In the genomic region with DNA sequence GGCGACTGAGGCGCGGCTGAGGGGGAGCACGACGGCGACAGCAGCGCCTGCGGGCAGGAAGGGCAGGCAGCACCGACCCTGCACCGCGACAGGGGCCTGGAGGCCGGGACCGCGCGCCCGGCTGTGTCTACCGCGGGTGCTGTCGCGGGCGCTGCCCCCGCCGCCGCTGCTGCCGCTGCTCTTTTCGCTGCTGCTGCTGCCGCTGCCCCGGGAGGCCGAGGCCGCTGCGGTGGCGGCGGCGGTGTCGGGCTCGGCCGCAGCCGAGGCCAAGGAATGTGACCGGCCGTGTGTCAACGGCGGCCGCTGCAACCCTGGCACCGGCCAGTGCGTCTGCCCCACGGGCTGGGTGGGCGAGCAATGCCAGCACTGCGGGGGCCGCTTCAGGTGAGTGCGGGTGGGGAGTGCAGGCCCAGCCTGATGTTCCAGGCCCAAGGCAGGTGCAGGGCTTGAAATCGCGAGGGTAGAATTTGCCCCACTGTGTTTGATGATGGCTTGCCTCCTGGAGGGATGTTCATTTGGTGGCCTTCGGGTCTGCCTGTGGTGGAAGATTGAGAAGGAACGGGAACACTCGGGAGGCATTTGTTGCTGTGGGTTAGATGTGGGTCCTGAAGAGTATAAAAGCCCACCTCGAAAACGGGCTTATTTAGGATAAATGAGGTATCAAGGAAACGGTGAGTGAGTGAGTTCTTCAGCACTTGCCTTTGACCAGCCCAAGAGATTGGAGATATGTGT, we compare ENCODE assay signal across 7 mouse cellular contexts. TPM values are rescaled to one million over a fixed set of nuclear protein-coding genes. Genes with fewer than 3 reads are reported as not detected.
DNase-seq lines count a peak whose midpoint lies in the region; ATAC-seq and TF ChIP-seq lines count a peak whose summit lies in the region.

No protein-coding gene starts in this region.

- no peak for TF ChIP-seq EP300 in stomach, postnatal 0 days (optimal IDR thresholded peaks at IDR 0.05)

- no peak for TF ChIP-seq CTCF in stomach, postnatal 0 days (IDR thresholded peaks at IDR 0.05; ENCODE audit: low read depth)

- H3K4me3 ChIP-seq in forebrain, embryonic 14.5 days (ENCODE audit: low read depth, low read length) = peak overlapping the region; percentile 99
- H3K4me3 ChIP-seq in stomach, postnatal 0 days (ENCODE audit: low read depth, low read length) = peak overlapping the region; percentile 96

- no peaks in the 10 kb centered on the region for H3K27me3 ChIP-seq in forebrain, embryonic 14.5 days (replicated peaks; ENCODE audit: control insufficient read depth, insufficient read depth, low read length)
- no peaks in the 10 kb centered on the region for H3K27me3 ChIP-seq in stomach, postnatal 0 days (ENCODE audit: control insufficient read depth, insufficient read depth, low read length)

- peak; percentile 59 for ATAC-seq in forebrain, embryonic 14.5 days
- ATAC-seq in stomach, postnatal 0 days (ENCODE audit: low FRiP score, low TSS enrichment) = peak; percentile 24

- DNase-seq in ovary, postnatal 14 days (ENCODE audit: low spot score) = peak; percentile 6
- no peak for DNase-seq in ovary, postnatal 36 days (ENCODE audit: low spot score)
- peak; percentile 44 for DNase-seq in brain, adult 2 months (ENCODE audit: low read depth, low spot score)
- peak; percentile 17 for DNase-seq in forebrain, embryonic 14.5 days (ENCODE audit: low spot score)
- peak; percentile 45 for DNase-seq in induced T-regulatory cell, adult 2 months (ENCODE audit: low read depth)
- DNase-seq in lung, postnatal 10 days = peak; percentile 26
- DNase-seq in stomach, postnatal 0 days (ENCODE audit: low spot score) = no peak

- peak overlapping the region; percentile 96 for H3K9ac ChIP-seq in forebrain, embryonic 14.5 days (ENCODE audit: low read length)
- H3K9ac ChIP-seq in stomach, postnatal 0 days (ENCODE audit: low read length) = peak overlapping the region; percentile 89

- H3K4me2 ChIP-seq in forebrain, embryonic 14.5 days (ENCODE audit: low read length) = peak overlapping the region; percentile 76
- peak overlapping the region; percentile 89 for H3K4me2 ChIP-seq in stomach, postnatal 0 days (replicated peaks; ENCODE audit: low read depth)

- no peaks in the 10 kb centered on the region for H3K36me3 ChIP-seq in forebrain, embryonic 14.5 days (ENCODE audit: control insufficient read depth, insufficient read depth, low read length)
- no peaks in the 10 kb centered on the region for H3K36me3 ChIP-seq in stomach, postnatal 0 days (ENCODE audit: control insufficient read depth, insufficient read depth, low read length)

- under 1% methylated on average over 44 of the region's 58 CpGs for WGBS in forebrain, embryonic 14.5 days
- WGBS in stomach, postnatal 0 days = under 1% methylated on average over 44 of the region's 58 CpGs

- H3K4me1 ChIP-seq in forebrain, embryonic 14.5 days (ENCODE audit: control insufficient read depth, insufficient read depth, low read length) = peaks cover 8% of the 10 kb centered on the region
- H3K4me1 ChIP-seq in stomach, postnatal 0 days (replicated peaks; ENCODE audit: control insufficient read depth, insufficient read depth) = peaks cover 8% of the 10 kb centered on the region

- no peaks in the 10 kb centered on the region for H3K9me3 ChIP-seq in forebrain, embryonic 14.5 days (replicated peaks; ENCODE audit: control insufficient read depth, low read length)
- no peaks in the 10 kb centered on the region for H3K9me3 ChIP-seq in stomach, postnatal 0 days (ENCODE audit: control insufficient read depth, low read length)

- peak overlapping the region; percentile 77 for H3K27ac ChIP-seq in forebrain, embryonic 14.5 days (ENCODE audit: low read depth, low read length)
- peak overlapping the region; percentile 87 for H3K27ac ChIP-seq in stomach, postnatal 0 days (replicated peaks)

RNA-seq across cellular contexts. Expression of gene Atrn, which starts 0.5 kb away (rescaled TPM):
- 11.3 and 14.3 TPM in 2 replicates for polyA plus RNA-seq in forebrain, embryonic 14.5 days (2014; fragmentation: Nextera tagmentation; extraction: Ambion mirVana)
- 3.7 and 3.8 TPM in 2 replicates for polyA plus RNA-seq in stomach, postnatal 0 days (2015; fragmentation: Nextera tagmentation; extraction: Ambion mirVana)

RNA-seq across cellular contexts. Expression of gene 4930402H24Rik, which starts 0.5 kb away (rescaled TPM):
- 55.1 and 78.3 TPM in 2 replicates for polyA plus RNA-seq in forebrain, embryonic 14.5 days (2014; fragmentation: Nextera tagmentation; extraction: Ambion mirVana)
- 10.0 and 11.2 TPM in 2 replicates for polyA plus RNA-seq in stomach, postnatal 0 days (2015; fragmentation: Nextera tagmentation; extraction: Ambion mirVana)

Comparison
In these comparisons a context has a peak if more than half of its experiments do, and no peak if none do; other contexts are left out.
1. DNase-seq: peak in ovary, postnatal 14 days (single experiment), brain, adult 2 months (single experiment), forebrain, embryonic 14.5 days (single experiment), induced T-regulatory cell, adult 2 months (single experiment) and lung, postnatal 10 days (single experiment); none in ovary, postnatal 36 days (single experiment) and stomach, postnatal 0 days (single experiment).